Mouse (Mus musculus) naive thymus-derived CD4-positive, alpha-beta T cell, adult 2 months (primary cell): ENCODE measurements around the gene Asb2.
A peak's percentile ranks its signal among the peaks of the same experiment; 100 is the strongest.

Source experiments
- DNase-seq: peaks from one replicate; pipeline ENCODE4 v3.0.0-alpha.2; 2011; ENCODE audit warnings: low read depth

Gene Asb2

GRCm38 (mm10) chr12:103315831-103316545, 39.8 kb downstream of the Asb2 start:
- no peak for DNase-seq

GRCm38 (mm10) chr12:103314640-103315361, 41.0 kb downstream of the Asb2 start:
- no peak for DNase-seq

- no peak for DNase-seq
These were observed 41.7 kb downstream of the Asb2 start for GRCm38 (mm10) chr12:103313871-103314639.

- DNase-seq = no peak
These were observed 42.5 kb downstream of the Asb2 start for GRCm38 (mm10) chr12:103313274-103313673.

- no peak for DNase-seq
These were observed 43.9 kb downstream of the Asb2 start for GRCm38 (mm10) chr12:103311921-103312320.

- DNase-seq = no peak
These were observed 45.0 kb downstream of the Asb2 start, which contains the start of gene Fam181a for GRCm38 (mm10) chr12:103310744-103311267. TSS of gene Fam181a (plus strand) at chr12:103310975.

GRCm38 (mm10) chr12:103306720-103307119, 49.1 kb downstream of the Asb2 start:
- DNase-seq = peak; percentile 36

- DNase-seq = no peak
These were observed 49.6 kb downstream of the Asb2 start for GRCm38 (mm10) chr12:103306224-103306623.

- DNase-seq = no peak
These were observed 52.8 kb downstream of the Asb2 start for GRCm38 (mm10) chr12:103302960-103303359.

GRCm38 (mm10) chr12:103301645-103302044, 54.2 kb downstream of the Asb2 start:
- DNase-seq = peak; percentile 57

GRCm38 (mm10) chr12:103300493-103300892, 55.3 kb downstream of the Asb2 start:
- no peak for DNase-seq

- no peak for DNase-seq
These were observed 59.5 kb downstream of the Asb2 start for GRCm38 (mm10) chr12:103296292-103296691.

- no peak for DNase-seq
These were observed 63.4 kb downstream of the Asb2 start for GRCm38 (mm10) chr12:103292366-103292765.

GRCm38 (mm10) chr12:103287276-103287675, 68.5 kb downstream of the Asb2 start:
- no peak for DNase-seq

- DNase-seq = no peak
These were observed 72.4 kb downstream of the Asb2 start for GRCm38 (mm10) chr12:103283411-103283810.

- DNase-seq = no peak
These were observed 72.9 kb downstream of the Asb2 start for GRCm38 (mm10) chr12:103282936-103283335.

- DNase-seq = no peak
These were observed 73.9 kb downstream of the Asb2 start for GRCm38 (mm10) chr12:103281912-103282311.

- no peak for DNase-seq
These were observed 74.3 kb downstream of the Asb2 start for GRCm38 (mm10) chr12:103281491-103281890.

- no peak for DNase-seq
These were observed 79.4 kb downstream of the Asb2 start for GRCm38 (mm10) chr12:103276422-103276821.

GRCm38 (mm10) chr12:103273732-103274131, 82.1 kb downstream of the Asb2 start:
- no peak for DNase-seq

GRCm38 (mm10) chr12:103273051-103273450, 82.8 kb downstream of the Asb2 start:
- no peak for DNase-seq

GRCm38 (mm10) chr12:103272176-103272575, 83.6 kb downstream of the Asb2 start:
- no peak for DNase-seq
